Mouse (Mus musculus) C2C12 (cell line): ENCODE measurements around the gene Zc3h7a.

Source experiments
- CTCF ChIP-seq: IDR thresholded peaks from one replicate; pipeline ENCODE4 v1.5.1; 2011; ENCODE audit not compliant: control insufficient read depth, insufficient read depth, insufficient read length
- MAX ChIP-seq: IDR thresholded peaks from one replicate; pipeline ENCODE4 v1.6.1; 2011; ENCODE audit warnings: mild to moderate bottlenecking, control low read depth
- USF1 ChIP-seq: IDR thresholded peaks from one replicate; pipeline ENCODE4 v1.6.1; 2011; ENCODE audit warnings: low read depth, mild to moderate bottlenecking, control low read depth, moderate library complexity

DNA sequence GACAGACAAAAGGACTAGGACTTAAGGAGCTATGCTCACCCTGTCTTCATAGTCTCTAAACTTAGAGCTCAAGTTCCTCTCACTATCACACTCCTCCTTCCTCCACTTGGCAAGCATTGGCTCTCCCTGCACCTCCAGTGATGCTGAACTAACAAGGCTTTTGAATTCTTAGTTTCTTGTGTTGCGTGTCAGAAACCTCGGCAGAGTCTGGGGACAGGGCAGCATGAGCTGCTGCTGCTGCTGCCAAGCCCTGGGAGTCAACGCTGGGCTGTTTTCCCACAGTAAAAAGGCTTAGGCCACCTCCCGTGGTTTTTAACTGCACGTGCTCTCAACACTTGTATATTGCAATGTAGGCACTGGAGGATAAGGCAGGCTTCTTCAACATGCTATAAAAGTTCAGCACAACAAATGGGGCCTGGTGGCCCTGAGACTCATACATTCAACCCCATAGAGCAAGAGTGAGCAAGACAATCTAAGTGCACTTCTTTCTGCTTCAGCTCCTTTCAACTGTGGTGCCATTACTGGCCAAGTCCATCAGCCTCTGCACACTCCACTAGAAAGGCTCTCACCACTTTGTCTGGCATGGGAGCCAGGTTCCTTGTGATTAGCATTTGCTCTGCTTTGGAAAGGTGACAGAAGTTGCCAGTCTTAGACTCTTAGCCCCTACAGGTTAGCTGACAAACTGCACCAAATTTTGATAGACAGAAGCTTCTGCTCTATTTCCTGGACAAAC, 89.2 kb downstream of the Zc3h7a start:
- TF ChIP-seq CTCF (no peak), USF1 (no peak), MAX (no peak)
